Mouse (Mus musculus) thymus, postnatal 36 days (tissue): Measurements from ENCODE around the gene Lmln.
"Not testable (repeated sequence)": the region's sequence is repeated elsewhere in the genome, so short reads cannot be mapped to it uniquely, and the experiment has no call there.

ENCODE experiments used
- DNase-seq, 2 experiments: peaks; one replicate each; pipeline ENCODE4 v3.0.0; 2022; ENCODE audit warnings: mixed read lengths in 2 of 2

The Lmln gene

DNA sequence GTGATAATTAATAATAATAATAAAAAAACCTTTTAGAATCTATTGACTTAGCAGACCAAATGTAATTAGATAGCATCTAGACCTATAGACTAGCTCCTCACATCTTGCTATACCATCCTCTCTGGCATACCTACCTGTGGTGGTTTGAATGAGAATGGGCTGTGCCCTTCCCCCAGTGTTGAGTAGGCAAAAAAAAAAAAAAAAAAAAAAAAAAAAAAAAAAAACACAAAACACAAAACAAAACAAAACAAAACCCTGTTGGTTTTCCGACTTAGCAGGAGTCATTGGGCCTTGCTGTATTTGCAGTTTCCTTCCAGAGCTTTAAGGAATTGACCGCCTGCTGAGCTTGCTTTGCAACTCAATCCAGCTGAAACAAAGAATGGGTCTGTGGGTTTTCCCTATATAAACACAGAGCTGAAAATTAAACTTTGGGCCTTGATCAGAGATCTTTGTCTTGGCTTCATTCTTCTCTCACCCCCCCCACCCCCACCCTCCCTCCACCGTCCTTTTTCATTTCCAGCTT, 79.5 kb downstream of the Lmln start:
- no peak for DNase-seq

DNA sequence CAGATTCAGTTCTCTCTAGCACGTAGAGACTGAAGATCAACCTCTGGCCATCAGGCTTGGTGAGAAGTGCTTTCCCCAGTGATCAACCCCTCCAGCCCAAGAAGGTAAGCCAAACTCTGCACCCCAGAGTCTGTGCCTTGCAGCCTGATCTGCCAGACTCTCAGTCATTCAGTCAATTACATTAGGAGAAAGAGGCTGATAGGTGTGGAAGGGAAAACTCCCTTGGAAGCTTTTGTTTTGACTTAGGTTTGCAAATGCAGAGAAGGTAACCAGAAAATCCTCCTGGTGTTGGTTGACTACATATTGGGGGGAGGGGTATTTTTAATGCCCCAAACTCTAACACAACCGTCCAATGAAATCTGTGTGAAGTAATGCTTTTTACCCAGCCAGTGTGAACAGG, 81.1 kb downstream of the Lmln start:
- DNase-seq, result no peak

DNA sequence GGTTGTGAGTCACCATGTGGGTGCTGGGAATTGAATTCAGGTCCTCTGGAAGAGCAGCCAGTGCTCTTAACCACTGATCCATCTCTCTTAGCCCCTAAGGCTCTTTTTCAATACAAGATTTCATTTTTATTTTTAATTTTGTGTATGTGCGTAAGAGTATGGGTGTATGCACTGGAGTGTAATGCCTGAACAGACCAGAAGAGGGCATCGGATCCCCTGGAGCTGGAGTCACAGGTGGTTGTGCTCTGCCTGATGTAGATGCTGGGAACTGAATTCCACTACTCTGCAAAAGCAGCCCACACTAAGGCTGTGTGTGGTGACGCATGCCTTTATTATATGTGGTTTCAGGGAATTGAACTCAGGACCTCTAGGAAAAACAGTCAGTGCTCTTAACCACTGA, 83.9 kb downstream of the Lmln start:
- no peak for DNase-seq

DNA sequence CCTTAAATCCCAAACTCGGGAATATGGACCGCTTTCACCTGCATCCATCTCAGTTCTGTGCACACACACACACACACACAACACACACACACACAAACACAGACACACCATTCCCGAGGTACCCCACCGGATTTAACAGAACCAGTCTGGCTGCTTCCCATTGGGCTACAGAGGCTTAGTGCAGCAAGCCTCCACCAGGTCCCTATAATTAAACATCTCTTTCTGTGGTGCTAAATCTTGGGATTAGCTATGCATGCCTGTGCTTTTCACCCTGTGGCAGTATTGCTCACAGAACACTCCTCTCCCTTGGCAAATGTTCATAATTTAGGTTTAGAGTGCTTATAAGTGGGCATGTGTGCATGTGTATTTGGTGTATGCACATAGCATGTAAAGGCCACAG, 85.8 kb downstream of the Lmln start:
- DNase-seq, result no peak

DNA sequence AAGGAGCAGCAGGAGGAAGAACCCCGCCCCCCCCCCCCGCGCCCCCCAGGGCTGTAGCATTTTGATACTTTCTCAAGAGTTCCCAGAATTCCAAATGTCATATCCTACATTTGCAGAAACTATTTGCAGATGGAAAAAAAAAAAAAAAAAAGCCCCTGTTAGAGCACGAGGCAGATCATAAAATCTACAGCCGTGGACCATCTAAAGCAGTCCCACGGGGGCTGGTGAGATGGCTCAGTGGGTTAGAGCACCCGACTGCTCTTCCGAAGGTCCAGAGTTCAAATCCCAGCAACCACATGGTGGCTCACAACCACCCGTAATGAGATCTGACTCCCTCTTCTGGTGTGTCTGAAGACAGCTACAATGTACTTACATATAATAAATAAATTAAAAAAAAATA, 88.6 kb downstream of the Lmln start:
- not testable (repeated sequence) for DNase-seq

DNA sequence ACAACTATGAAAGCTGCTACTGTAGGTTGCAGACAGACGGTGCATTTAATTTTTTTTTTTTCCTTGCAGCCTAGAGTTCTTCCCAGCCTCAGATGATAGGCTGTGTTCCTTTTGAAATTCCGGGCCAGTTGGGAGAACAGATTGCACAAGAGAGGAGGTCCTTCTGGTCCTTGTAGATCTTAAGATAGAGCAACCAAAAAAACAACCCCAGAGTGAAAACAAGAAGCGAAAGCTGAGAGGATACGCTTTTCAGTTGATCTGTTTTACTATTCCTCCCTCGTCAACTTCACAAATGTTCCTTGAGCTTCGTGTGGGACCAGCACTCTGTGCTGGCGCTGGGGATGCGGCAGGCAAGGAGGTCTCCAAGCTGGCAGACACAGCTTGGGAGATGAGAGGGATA, 89.2 kb downstream of the Lmln start:
- DNase-seq, result no peak

DNA sequence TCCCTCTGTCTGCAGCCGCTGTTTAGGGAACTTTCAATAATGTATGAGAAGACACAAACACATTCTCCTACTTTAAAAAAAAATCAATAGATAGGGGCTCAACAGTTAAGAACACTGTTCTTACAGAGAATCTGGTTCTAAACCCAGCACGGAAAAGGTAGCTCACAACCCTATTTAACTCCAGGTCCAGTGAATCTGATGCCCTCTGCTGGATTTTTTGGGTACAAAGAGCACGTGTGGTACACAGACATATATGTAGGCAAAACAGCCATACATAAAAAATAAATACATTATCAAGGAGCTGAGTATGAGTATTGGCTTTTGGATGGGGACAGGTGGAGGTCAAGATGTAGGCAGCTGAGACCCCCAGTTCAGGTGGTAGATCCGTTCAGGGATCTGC, 92.7 kb downstream of the Lmln start:
- peak; percentile 22 to 32 for DNase-seq

DNA sequence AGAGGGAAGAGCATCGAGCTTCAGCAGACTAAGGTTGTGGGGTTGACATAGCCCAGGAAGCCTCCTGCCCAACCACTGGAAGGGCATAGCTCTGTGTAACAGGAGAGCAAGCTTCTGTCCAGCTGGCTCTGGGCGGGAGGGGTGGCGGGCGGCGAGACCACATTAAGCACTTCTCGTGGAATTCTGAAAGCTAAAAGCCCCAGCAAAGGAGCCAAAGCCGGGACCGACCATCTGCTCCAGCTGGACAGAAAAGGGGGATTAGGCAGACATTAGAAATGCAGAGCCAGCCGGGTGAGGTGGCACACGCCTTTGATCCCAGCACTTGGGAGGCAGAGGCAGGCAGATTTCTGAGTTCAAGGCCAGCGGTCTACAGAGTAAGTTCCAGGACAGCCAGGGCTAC, 95.7 kb downstream of the Lmln start:
- no peak for DNase-seq

DNA sequence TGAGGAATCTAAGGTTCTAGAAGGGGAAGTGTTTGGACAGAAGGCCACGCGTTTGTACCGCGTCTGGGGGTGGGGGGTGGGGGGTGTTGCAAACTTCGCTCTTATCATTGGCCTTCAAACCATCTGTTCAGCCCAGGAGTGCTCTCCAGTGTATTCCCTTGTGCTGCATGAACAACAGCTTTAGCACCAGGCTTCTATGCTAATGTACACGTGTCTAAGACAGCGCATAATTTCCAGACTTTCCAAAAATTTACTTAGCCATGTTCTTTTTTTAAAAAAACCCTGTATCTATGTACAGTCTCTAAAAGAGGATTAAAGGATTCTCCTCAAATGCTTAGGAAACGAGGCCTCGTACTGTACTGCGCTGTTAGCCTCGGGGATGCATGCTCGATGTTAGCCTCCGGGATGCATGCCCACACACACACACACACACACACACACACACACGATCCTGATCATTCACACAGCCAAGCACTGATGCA, 96.3 kb downstream of the Lmln start:
- DNase-seq, result no peak

DNA sequence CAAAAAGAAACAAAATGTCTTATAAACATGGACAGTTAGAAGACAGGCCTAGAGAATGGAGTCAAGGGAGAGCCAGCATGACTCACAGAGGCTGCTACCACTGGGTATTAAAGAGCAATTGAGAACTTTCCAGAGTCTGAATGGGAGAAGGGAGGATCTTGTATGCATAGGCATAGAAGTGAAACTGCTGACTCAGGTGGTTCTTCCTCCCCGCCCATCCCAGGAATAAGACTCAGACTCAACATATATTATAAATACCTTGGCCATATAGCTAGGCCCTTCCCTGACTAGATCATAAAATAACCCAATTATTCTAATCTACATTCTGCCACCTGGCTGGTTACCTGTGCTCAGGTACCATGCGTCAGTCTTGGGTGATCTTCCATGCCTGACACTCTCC, 97.0 kb downstream of the Lmln start:
- no peak for DNase-seq

DNA sequence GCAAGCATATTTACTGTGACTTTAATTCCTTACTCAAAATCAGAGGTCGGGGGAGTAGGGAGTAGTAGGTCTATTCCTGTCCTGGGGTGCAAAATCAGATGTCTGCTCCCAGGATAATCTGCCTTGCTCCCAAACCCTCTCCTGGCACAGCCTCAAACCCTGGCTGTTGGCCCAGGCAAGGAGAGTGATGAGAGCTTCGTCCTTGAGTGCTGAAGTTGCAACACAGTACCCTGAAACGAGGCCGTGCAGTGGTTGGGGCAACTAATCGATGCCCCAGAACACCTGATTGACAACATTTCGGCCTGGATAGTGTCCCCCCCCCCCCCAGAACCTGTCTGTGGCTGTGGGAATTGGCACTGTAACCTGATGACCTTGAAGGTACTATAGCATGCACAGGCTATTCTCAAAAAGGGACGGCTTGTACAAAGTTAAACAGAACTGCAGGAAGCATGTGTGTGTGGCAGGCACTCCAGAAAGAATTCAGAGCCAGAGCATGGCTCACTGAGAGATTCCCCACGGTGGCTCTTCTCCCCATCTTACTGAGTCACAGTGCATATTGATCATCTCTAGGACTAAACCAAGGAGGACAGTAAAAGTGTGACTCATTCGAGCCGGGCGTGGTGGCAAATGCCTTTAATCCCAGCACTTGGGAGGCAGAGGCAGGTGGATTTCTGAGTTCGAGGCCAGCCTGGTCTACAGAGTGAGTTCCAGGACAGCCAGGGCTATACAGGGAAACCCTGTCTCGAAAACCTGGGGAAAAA, 101.2 kb downstream of the Lmln start:
- no peak for DNase-seq

DNA sequence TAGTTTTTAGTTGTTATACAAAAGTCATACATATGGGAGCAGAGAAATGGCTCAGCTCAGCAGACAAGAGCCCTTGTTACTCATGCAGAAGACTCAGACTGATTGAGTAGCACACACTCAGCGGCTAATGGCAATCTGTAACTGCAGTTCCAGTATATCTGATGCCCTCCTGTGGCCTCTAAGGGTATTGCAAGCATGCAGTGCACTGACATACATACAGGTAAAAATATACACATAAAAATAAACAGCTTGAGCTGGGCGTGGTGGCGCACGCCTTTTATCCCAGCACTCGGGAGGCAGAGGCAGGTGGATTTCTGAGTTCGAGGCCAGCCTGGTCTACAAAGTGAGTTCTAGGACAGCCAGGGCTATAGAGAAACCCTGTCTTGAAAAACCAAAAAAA, 104.0 kb downstream of the Lmln start:
- peak; percentile 31 to 50 for DNase-seq

DNA sequence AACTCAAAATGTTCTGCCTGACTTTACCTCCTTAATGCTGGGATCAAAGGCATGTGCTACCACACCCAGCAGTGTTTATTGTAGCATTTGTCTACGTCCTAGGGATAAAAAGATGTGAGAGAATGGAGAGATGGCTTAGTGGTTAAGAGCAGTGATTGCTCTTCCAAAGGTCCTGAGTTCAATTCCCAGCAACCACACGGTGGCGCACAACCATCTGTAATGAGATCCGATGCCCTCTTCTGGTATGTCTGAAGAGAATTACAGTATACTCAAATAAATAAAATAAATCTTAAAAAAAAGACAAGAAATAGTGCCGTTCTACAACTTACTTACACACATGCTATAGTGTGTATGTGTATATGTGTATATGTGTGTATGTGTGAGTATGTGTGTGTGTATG, 105.2 kb downstream of the Lmln start:
- peak in 1 of 2 experiments; percentile 19 for DNase-seq

DNA sequence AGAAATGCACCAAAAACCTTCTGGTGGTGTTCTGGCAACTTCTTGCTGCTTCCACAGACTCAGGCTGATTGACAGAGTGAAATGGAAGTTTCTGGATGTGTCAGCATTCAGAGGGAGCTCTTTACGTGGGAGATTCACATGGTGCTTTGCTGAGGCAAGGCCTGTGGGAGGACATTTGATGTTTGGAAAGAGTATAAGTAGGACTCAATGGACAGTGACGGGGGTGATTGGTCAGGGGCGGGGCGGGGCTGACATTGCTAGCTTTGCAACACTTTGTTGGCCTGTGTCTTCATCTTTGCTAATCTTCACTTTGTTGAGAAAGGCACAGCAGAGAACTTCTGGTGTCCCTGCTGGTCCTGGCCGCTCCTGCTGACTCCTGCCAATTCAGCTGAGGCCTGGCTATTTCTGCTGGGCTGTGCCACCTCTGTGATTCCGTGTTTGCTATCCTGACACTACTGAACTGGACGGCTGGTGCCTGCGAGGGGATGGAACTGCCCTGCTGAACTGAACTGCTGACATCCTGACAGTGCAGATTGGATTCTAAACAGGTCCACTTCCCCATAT, 107.2 kb downstream of the Lmln start:
- no peak for DNase-seq

DNA sequence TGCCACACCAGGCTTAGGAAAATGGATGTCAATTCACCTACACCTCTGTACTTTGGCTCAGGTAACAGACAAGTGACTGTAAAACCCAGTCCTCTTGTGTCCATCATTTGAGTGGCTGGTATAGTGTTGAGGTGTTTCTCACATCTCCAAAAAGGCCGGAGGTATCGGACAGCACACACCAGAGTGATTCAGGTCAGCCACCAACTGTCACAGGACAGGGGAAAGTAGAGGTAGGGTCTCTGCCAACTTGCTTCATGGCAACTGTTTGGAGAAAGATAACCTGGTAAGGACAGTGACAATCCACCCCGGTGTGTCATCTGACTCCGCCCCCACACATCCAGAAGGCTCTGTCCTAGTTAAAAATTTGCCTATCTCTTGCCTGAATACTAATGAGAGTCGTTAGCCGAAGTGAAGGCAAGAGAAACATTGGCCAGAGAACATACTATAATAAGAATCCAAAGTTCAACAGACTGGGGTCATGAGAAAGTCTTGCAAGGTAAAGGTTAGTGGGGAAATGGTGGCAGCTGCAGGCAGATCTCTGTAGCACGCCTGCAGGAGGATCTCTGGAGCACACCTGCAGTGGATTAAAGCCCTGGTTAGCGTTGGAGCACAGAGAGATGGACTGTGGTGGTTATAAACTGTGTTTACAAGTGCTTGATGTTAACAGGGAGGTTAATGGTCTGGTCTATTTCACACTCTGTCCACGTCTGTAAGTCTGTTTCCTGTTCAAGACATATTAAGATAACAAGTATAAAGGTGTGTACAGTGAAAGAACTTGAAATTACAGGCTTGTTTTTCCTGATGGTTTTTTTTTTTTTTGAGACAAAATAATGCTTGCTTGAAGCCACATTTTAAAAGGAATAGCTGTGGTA, 108.6 kb downstream of the Lmln start:
- DNase-seq, result no peak

DNA sequence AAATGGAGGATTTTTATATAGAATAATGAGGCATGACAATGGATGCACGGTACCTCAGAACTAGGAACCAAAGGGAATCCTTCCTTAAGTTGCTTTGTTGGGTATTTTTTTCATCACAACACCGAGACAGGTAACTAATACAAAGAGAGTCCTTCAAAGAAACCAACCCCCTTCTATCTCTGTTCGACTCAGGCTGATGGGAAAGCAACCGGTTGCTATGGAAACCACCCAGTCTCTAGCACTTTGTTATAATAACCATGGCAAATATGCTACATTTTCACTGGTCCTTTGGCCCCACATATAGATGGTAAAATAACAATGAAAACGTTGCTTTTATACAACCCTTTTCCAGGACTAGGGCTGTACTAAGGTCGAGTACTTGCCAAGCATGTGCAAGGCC, 109.5 kb downstream of the Lmln start:
- no peak for DNase-seq

DNA sequence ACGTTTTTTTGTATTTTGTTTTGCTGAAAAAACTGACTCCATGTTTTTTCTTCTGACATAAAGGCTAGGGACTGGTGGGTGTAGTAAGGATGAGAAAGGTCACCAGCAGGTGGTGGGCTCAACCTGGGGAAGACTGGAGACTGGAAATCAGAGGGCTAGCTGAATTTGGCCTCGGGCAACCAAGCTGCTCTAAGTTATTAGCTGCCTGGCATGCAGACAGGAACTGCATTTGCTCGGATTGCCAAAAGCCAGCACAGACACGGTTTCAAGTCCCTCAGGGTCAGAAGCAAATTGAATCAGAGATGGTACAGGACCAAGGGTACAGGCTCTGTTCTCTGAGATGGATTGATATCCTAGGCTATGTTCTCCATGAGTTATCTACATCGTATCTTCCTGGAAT, 110.8 kb downstream of the Lmln start:
- no peak for DNase-seq

DNA sequence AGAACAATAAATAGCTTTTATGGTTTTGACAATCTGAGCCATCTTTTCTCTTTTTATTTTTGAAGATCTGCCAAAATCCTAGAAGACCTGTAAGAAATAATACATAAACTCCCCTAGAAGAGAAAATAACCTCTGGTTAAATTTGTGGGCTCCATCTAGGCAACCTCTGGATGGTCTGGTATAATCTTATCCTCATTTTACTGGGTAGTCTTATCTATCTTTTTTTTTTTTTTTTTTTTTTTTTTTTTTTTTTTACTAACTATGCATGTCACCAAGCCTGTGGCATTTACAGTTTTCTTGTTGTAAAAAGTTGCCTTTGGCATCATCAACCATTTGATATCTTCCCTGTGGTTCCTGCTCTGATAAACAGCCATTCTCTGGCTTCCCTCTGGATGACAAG, 112.4 kb downstream of the Lmln start:
- no peak for DNase-seq

DNA sequence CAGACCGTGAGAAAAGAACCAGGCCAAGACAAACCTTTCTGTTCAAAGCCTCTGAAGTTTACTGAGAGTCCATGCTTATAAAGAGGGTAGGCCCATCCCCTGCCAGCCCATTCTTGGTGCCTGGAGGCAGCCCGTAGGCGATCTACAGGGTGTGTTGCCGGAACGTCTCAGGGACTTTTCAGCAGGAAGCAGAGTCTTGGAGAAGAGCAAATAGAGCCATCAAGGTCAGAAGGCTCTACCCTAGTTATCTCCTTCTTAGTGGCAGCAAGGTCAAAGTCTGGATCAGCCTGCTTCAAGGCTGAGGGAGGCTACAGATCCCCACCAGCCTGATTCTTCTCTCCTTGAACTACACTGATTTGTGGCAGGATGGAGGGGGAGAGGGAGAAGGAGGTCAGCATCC, 114.5 kb downstream of the Lmln start:
- not testable (repeated sequence) for DNase-seq
